Mouse (Mus musculus) gastrocnemius, adult 18-20 months (tissue): Measurements from ENCODE around the gene N4bp1. TPM values are rescaled to one million over a fixed set of nuclear protein-coding genes. Genes with fewer than 3 reads are reported as not detected.

Experiments used
- DNase-seq: peaks from one replicate; pipeline ENCODE4 v3.0.0; 2021; ENCODE audit warnings: low spot score
- total RNA-seq, 2 experiments: library from RNA; stranded (reverse); gene quantifications; 2 replicates each; pipeline ENCODE4 v1.2.3; 2021

The N4bp1 gene
- total RNA-seq, 2 experiments from 2014 or later, result 16.4 to 18.2 TPM

GRCm38 (mm10) chr8:86766548-86767211 is 118.4 kb downstream of the N4bp1 start:
- peak; percentile 31 for DNase-seq

DNA sequence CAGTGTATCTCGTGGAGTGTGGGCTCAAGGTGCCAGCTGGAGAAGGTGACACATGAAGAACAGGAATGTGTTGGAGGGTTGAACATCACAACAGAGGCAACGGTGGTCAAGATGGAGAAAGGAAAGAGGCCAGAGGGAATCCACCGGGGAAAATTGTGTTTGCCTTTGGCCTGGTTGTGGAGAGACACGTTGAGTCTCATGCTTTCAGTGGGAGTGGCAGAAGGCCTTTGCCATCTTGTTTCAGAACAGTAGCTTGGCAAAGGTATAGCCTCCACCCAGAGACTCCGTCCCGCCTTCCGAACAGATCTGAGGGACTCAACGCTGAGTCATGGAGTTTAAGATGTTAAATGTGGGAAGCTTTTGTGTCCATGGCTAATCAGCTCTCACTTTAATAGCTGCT is 119.4 kb downstream of the N4bp1 start:
- no peak for DNase-seq

- no peak for DNase-seq
These were observed 119.9 kb downstream of the N4bp1 start for GRCm38 (mm10) chr8:86765155-86765554.

DNA sequence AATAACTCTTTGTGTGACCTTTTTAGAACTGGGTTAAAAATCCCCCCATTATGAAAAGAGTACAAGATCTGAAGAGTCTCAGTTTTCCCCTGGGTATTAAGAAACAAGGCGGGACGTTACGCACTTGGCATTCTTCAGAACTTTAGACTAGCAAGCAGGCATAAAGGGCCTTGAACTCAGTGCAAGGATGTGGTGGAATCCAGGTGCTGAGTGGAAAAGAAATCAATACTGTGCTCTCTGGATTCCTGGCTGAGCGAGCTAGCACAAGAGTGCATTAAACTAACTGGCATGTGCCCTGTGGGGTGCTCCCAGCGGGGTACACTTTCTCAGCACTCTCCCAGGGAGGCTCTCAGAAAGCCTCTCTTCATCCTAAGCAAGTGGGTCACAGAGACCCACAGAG is 122.3 kb downstream of the N4bp1 start:
- DNase-seq, result no peak

- no peak for DNase-seq
These were observed 124.3 kb downstream of the N4bp1 start for GRCm38 (mm10) chr8:86760746-86761145.

DNA sequence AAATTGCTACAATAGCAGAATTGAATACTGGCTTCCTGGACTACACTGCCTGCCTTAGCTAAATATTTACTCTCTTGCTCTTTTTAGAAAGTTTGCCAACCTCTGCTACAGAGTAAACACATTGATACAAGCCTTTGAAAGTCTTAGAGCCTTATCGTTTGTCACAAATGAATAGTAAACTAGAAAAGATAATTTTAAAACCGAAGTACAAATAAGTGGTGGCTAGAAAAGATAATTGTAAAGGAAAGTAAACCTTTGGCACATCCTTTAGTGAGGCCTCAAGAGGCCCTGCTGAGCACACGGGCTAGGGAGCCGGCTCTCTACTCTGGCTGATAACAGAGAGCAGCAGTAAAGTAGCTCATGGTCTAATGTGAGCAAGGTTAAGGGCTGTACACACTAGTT is 126.0 kb downstream of the N4bp1 start:
- no peak for DNase-seq

DNA sequence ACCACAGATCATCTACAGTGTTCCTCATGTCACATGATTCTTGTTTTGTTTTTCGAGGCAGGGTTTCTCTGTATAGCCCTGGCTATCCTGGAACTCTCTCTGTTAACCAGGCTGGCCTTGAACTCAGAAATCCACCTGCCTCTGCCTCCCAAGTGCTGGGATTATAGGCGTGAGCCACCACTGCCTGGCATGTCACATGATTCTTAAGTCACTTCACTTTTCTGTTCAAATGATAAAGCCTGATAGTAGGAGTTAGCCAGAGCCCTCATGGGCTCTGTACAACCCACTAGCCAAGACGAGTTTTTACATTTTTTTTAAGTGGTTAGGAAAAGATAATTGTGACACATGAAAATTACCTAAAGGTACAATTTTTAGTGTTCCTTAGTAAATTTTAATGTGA is 126.4 kb downstream of the N4bp1 start:
- DNase-seq, result no peak

Other genes starting within 250 kb of the N4bp1 start
- gene Gm10638, start 139.6 kb downstream of the N4bp1 start, total RNA-seq, result 1 to 10 TPM; 4.6 to 9.7 TPM
- gene Siah1a, start 139.3 kb downstream of the N4bp1 start, total RNA-seq, result 10 to 100 TPM; 14.7 to 15.4 TPM